Mouse (Mus musculus): ENCODE data around the gene Lrrc73.
A peak's percentile ranks its signal among the peaks of the same experiment; 100 is the strongest.

The Lrrc73 gene

DNA sequence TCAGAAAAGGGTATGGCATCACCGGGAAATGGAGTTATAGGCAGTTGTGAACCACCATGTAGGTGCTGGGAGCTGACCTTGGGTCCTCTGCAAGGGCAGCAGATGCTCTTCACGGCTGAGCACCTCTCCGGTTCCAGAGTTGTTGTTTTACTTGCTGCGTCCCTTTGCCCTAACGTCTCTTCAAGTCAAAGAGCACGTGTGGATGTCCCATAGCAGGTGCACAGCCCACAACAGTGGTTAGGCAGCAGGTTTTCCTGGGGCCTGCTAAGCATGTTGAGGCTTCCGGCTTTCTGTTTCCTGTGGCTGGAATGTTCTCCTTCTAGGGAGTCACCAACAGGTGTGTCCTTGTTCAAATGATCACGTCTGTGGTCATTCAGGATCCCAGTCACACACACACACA is 30.6 kb downstream of the Lrrc73 start:
- no peak for ATAC-seq (ENCODE audit: insufficient number of reproducible peaks, low FRiP score, low TSS enrichment)

DNA sequence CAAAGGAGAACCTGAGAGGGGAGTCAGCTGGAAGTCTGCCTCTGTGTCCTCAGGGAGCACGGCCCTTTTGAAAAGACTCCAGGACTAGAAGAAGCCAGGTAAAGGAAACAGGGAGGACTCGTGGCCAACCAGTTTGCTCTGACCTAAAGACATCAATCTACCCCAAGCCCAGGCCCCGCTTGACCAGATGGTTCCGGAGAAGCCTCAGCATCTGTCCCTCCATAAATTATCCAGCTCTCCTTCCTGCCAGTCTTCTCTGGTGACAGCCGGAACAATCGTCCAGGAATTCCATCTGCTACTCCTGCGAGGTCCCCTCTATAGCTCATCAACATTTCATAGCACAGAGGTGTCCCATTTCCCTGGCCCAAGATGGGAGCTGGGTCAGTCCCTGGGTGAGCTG is 31.3 kb downstream of the Lrrc73 start:
- ATAC-seq (ENCODE audit: insufficient number of reproducible peaks, low FRiP score, low TSS enrichment), result no peak

DNA sequence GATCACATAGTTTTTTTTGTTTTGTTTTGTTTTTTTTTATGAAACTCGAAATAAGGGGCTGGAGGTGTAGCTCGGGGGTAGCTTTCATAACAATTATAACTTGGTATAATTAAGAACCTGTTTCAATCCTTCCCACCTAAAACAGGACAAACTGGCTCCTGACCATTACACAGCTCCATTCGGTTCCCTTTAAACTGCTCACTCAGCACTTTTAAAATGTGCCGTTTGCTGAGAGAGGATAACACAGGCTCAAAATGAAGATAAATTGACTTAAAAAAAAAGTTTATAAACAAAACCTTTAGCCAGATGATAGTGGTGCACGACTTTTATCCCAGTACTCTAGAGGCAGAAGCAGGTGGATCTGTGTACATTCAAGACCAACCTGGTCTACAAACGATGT is 32.1 kb downstream of the Lrrc73 start:
- no peak for ATAC-seq (ENCODE audit: insufficient number of reproducible peaks, low FRiP score, low TSS enrichment)

DNA sequence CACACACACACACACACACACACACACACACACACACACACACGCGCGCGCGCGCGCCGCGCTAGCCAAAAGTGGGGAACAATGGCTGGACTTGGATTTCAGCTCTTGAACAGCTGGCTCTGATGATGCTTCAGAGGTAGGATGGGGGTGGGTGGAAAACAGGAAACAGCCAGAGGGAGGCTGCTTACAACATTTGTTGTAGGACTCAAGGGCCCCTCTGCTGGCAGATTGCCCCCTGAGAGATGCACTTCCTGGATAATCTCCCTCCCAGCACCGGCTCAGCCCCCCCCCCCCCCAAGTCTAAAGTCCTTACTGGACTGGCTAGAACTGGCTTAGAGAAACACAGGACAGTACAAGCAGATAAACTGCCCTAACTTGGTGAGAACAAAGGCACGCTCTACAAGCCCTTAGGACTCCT is 34.4 kb downstream of the Lrrc73 start:
- no peak for ATAC-seq (ENCODE audit: insufficient number of reproducible peaks, low FRiP score, low TSS enrichment)

DNA sequence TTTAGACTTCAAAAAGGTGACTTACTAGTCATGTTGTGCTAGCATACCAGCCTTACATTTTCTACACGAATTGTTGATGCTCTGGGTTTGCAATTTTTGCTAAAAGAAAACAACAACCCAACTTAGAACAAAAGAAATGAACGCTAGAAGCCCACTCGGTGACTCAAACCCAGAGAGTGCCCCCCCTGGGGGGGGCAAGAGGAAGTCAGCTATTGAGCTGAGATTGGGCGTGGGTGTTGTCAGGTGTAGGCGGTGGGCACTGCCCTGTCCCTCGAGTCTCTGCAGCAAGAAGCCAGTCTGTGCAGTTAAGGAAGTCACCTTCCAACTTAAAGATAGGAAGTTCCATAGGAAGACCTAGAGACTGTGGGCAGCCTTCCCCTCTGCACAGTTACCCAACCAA is 43.3 kb downstream of the Lrrc73 start:
- ATAC-seq (ENCODE audit: insufficient number of reproducible peaks, low FRiP score, low TSS enrichment), result no peak

DNA sequence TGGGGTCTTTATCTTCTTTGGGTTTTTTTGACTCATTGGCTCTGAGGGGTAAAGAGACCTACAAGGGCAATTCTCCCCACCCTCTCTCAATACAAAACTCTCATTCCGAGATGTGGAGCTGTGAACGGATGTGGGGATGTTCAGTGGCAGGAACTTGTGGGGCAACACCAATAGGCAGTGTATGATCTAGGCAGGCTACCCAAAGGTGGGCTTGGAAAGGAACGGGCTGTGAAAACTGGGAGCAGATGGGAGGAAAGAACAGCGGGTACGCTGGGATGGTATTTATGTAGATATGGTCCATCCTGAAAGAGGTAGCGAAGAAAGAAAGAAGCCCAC is 43.7 kb downstream of the Lrrc73 start:
- no peak for ATAC-seq (ENCODE audit: insufficient number of reproducible peaks, low FRiP score, low TSS enrichment)

DNA sequence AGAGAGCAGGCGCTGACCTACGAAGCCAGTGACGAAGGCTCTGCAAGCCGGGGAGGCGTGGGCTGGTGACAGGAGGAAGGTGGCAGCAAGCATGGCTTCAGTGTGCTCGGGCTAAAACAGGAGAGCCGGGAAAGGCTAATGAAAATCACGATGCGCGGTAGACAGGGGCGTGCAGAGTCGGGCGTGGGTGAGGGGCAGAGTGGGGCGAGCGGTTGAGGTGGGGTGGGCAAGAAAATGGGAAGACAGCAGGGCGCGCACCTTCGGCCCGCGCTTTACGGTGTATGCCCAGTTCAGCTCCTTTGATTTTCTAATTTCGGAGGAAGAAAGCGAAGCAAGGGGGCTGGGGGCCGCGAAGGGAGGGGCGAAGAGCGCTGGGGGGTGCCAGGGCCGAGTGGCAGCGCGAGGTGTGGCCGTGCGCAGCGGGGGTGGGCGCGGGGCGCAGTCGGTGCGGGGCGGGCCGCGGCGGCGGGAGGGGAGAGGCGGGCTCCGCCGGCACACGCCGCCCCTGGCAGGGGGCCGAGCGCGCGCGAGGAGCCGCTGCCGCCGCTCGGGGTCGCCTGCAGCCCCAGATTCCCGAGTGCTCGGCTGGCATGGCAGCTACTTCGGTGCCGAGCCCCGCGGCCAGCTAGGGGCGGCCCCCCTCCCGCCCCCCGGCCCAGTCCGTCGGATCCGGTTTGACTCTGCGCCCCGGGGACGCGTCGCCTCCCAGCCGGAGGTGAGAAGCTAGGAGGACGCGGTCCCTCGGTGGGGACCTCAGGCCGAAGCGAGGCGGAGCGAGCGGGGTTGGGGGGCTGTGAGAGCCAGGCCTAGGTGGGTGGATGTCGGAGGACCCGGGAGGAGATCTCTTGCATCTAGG is 44.3 kb downstream of the Lrrc73 start, which contains the start of gene Dlk2:
Gene Dlk2 (plus strand): TSS at position 58 of the 856 bp plus-strand sequence.
- ATAC-seq (ENCODE audit: insufficient number of reproducible peaks, low FRiP score, low TSS enrichment), result no peak; the same call in 1 of the 2 replicates

DNA sequence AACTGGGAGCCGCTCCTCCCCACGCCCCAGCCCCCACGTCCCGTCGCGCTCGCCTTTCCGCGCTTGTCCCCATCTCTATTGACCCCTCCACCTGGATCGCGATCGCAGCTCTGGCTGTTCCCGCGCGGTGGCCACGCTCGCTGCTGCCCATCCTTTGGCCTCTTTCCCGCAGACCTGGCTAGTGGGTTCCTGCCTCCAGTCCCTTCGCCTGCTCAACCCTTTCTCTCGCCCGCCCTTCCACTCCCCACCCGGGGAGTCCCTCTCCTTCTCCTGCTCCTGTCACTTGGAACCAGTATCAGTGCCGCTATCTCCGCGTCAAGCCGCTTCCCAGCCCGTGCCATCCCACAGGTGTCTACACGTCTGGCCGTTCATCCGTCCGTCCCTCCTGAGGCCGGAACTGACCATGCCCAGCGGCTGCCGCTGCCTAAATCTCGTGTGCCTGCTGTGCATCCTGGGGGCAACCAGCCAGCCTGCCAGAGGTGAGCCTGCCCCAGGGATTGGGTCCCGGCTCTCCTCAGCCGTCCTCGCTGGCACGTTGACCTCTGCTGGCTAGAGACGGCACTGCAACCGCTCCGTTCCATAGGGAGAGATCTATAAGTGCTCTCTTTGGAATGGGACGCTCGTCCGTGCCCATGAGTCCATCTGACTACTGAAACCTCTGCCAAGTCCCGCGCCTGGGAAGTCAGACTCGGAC is 45.0 kb downstream of the Lrrc73 start:
- ATAC-seq (ENCODE audit: insufficient number of reproducible peaks, low FRiP score, low TSS enrichment), result peak; percentile 91

DNA sequence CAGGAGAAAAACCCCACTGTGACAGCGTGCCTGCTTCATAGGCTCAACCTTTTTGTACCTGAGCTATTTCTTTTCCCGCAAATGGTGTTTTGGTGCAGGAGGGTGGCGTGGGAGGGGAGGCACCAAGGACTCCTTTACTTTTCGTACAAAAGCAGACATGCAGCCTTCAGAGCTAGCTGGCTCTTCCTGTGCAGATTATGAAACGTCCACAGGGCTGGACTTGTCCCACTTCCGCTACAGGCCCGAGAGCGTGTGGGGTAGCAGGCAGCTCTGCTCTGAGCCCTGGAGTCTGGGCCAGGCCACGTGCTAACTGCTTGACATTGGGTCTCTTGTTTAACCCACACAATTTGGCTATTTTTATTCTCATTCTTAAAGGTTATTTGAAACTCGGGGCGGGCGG is 48.6 kb downstream of the Lrrc73 start:
- ATAC-seq (ENCODE audit: insufficient number of reproducible peaks, low FRiP score, low TSS enrichment), result no peak

DNA sequence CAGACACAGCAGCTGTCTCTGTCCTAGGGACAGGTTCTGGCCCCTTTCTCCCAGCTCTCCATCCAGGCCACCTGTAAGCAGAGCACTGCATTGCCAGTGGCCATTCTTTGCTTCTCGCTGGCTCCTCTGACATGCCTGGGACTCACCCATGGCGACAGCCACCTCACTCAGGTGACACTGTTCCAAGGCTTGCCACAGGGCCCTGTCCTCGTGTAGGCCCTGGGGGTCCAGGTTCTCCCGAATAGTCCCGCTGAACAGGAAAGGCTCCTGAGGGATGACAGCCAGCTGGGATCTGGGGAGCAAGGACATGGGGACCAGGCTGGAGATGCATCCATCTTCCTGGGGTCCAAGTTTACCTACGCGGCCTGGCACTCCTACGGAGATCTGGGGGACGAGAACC is 50.9 kb downstream of the Lrrc73 start:
- ATAC-seq (ENCODE audit: insufficient number of reproducible peaks, low FRiP score, low TSS enrichment), result no peak

Measured in cerebellum, adult (tissue).